Mouse (Mus musculus) testis, postnatal 10 days (tissue): ENCODE measurements around the gene Olfr798.

Experiments used
- DNase-seq: peaks from one replicate; pipeline ENCODE4 v3.0.0; 2021; ENCODE audit warnings: low spot score

Olfr798 gene

GRCm38 (mm10) chr10:129627834-129628233 is at the start of gene Olfr798:
Gene Olfr798, minus strand, starts transcription at chr10:129627934.
- no peak for DNase-seq

GRCm38 (mm10) chr10:129673765-129674164 is 46.0 kb upstream of the Olfr798 start, which contains the start of gene Olfr801:
Gene Olfr801, minus strand, starts transcription at chr10:129673865.
- DNase-seq: no peak

GRCm38 (mm10) chr10:129657394-129657793 is 29.7 kb upstream of the Olfr798 start, which contains the start of gene Olfr800:
Gene Olfr800, plus strand, starts transcription at chr10:129657694.
- DNase-seq: no peak

- no peak for DNase-seq
Measured at GRCm38 (mm10) chr10:129651763-129652162, 24.0 kb upstream of the Olfr798 start.

GRCm38 (mm10) chr10:129637184-129637583 is 9.4 kb upstream of the Olfr798 start, which contains the start of gene Olfr799:
Gene Olfr799, plus strand, starts transcription at chr10:129637484.
- DNase-seq: no peak

- DNase-seq: no peak
Measured at GRCm38 (mm10) chr10:129623251-129623650, 4.5 kb downstream of the Olfr798 start.

- DNase-seq: no peak
Measured at GRCm38 (mm10) chr10:129621724-129622123, 6.0 kb downstream of the Olfr798 start.

- no peak for DNase-seq
Measured at GRCm38 (mm10) chr10:129612470-129612869, 15.3 kb downstream of the Olfr798 start, which contains the start of gene Olfr796. Gene Olfr796, minus strand, starts transcription at chr10:129612570.

GRCm38 (mm10) chr10:129577066-129577465 is 50.7 kb downstream of the Olfr798 start:
- DNase-seq: no peak
